Mouse (Mus musculus) small intestine, adult 2 months (tissue): ENCODE results near the gene Pigt.

Source experiments
- CTCF ChIP-seq: fragments of 200-500 bp; IDR thresholded peaks from 2 replicates; pipeline ENCODE4 v1.5.1; 2012; ENCODE audit warnings: low read depth, mild to moderate bottlenecking, control low read depth, inconsistent platforms, low read length, moderate library complexity, mixed read lengths; ENCODE audit not compliant: insufficient replicate concordance, insufficient read length; ENCODE audit errors: extremely low read depth
- POLR2A ChIP-seq: fragments of 200-500 bp; IDR thresholded peaks from 2 replicates; pipeline ENCODE4 v1.6.1; 2012; ENCODE audit warnings: low read depth, mild to moderate bottlenecking, control low read depth, inconsistent platforms, low read length, moderate library complexity

- TF ChIP-seq POLR2A = no peak
- TF ChIP-seq CTCF = no peak
Observed at GRCm38 (mm10) chr2:164453047-164453757, 44.1 kb upstream of the Pigt start.
